Mouse (Mus musculus): ENCODE measurements at regions not wholly inside any gene's neighbourhood (a gene's known extent, or its start where the extent isn't known, plus 50 kb on each side); places are given as distances from the start of the nearest gene placed in this dataset.
A peak's percentile ranks its signal among the peaks of the same experiment; 100 is the strongest.

GRCm38 (mm10) chr2:146631098-146631497 is 119.0 kb upstream of the Ralgapa2 start:
- Histone ChIP-seq H3K4me1 (replicated peaks; ENCODE audit: low read depth, low read length) (peaks cover 65% of the 10 kb centered on the region), H3K4me3 (replicated peaks; ENCODE audit: low read length) (peak overlapping the region; percentile 32; the same call in 1 of the 2 replicates), H3K9me3 (ENCODE audit: low read length) (peaks cover 23% of the 10 kb centered on the region), H3K27me3 (ENCODE audit: insufficient read depth, low read length) (no peaks in the 10 kb centered on the region), H3K36me3 (ENCODE audit: insufficient read depth, low read length) (0 out of 2 replicates have a peak, but pooled peaks cover 7% of the 10 kb centered on the region)
- TF ChIP-seq CTCF (conservative IDR thresholded peaks at IDR 0.05; ENCODE audit: low read length) (no peak), POU5F1 (IDR thresholded peaks at IDR 0.05; ENCODE audit: borderline replicate concordance, low read length) (peak; percentile 74; the same call in 1 of the 2 replicates), NANOG (IDR thresholded peaks at IDR 0.05; ENCODE audit: borderline replicate concordance, low read length) (peak; percentile 82; the same call in 1 of the 2 replicates)

DNA sequence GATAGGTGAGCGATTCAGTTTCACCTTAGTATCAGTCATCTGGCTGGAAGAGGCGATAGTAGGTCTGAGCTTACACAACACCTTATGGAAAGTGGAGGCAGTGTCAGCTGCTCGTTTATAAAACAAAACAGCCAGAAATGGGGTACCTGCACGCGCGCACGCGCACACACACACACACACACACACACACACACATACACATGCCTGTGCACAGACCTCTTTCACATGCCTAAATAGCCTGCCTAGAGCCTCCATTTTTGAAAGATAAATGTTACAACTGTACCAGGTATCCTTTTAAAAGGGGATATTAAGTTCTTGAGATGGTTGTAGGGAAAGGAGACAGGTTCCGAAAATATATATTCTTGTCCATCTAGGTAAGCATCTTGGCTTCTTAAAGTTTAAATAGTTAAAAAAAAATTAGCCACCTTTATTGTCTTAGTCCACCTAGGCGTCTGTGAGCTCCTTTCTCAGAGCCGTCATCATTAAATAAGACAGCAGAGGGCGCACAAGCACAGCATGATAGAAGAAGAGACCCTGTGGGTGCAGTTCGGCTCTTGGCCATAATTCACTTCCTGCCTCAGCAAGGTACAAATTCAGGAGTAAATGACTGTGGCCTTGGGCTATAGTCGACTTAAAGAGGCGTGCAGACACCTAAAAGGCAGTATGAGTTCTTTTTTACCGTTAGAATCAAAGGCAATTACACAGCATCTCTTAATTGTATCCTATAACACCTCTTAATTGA is 121.4 kb upstream of the Ralgapa2 start:
- H3K9me3 ChIP-seq (ENCODE audit: low read length): peaks cover 32% of the 10 kb centered on the region
- H3K27me3 ChIP-seq (ENCODE audit: insufficient read depth, low read length): no peaks in the 10 kb centered on the region
- 0 out of 2 replicates have a peak, but pooled peaks cover 7% of the 10 kb centered on the region for H3K36me3 ChIP-seq (ENCODE audit: insufficient read depth, low read length)
- H3K4me3 ChIP-seq (replicated peaks; ENCODE audit: low read length): no peak overlapping the region
- TF ChIP-seq POU5F1 (IDR thresholded peaks at IDR 0.05; ENCODE audit: borderline replicate concordance, low read length) (no peak), CTCF (conservative IDR thresholded peaks at IDR 0.05; ENCODE audit: low read length) (peak; percentile 44), NANOG (IDR thresholded peaks at IDR 0.05; ENCODE audit: borderline replicate concordance, low read length) (no peak)
- H3K4me1 ChIP-seq (replicated peaks; ENCODE audit: low read depth, low read length): peaks cover 41% of the 10 kb centered on the region

DNA sequence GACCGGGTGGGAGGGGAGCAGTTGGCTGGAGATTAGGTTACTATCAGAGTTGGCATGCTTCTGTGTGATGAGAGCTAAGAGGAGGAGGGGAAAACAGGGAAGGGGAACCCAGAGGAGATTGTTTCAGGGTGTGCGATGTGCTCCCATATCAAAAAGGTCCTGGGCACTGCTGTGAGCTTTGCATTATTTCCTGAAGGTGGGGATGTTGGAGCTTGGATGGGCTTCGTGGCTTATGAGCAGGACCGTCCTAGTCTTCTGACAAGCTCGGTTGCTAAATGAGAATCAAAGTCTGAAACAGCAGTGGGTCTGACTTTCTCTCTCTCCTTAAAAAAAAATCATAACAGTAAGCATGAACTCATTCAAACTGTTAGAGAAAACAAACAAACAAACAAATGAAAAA is 125.4 kb upstream of the Ralgapa2 start:
- Histone ChIP-seq H3K9me3 (ENCODE audit: low read length) (peaks cover 26% of the 10 kb centered on the region), H3K4me1 (replicated peaks; ENCODE audit: low read depth, low read length) (peaks cover 7% of the 10 kb centered on the region; the same call in 1 of the 2 replicates), H3K27me3 (ENCODE audit: insufficient read depth, low read length) (no peaks in the 10 kb centered on the region), H3K36me3 (ENCODE audit: insufficient read depth, low read length) (no peaks in the 10 kb centered on the region), H3K4me3 (replicated peaks; ENCODE audit: low read length) (no peak overlapping the region)
- TF ChIP-seq NANOG (IDR thresholded peaks at IDR 0.05; ENCODE audit: borderline replicate concordance, low read length): no peak
- TF ChIP-seq CTCF (conservative IDR thresholded peaks at IDR 0.05; ENCODE audit: low read length): no peak
- no peak for TF ChIP-seq POU5F1 (IDR thresholded peaks at IDR 0.05; ENCODE audit: borderline replicate concordance, low read length)

DNA sequence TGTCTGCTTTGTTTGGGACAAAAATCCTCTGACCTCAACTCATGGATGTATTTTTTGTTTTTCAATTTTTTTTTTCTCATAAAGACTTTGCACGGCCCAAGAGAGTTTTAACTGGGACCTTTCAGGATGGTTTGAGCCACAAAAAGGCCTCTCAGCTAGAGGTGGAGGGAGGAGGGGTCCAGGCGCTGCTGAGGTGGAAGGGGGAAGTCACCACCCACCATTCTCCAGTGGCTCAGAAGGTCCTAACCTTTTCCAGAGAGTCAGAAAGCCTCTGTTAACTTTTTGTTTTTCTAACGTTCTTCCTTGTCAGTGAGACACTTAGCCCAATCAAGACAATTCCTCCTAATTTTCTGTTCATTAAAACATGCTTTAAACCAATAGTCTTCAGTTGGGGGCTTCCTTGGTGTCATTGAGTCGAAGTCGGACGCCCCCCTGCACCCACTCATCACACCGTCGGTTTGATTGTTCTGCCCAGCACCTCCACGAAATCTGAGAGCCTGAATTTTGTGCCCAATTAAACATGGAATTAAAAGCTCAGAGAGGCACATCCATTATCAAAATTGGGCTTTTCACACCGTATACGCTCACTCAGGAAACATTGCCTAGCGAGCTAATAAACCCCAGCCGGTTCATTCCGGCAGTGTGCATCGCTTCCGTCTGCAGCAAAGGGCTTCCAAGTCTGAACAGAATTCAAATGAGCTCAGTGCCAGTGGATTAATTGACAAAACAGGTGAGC is 134.3 kb upstream of the Ralgapa2 start:
- Histone ChIP-seq H3K4me1 (replicated peaks; ENCODE audit: low read depth, low read length) (peaks cover 9% of the 10 kb centered on the region; the same call in 1 of the 2 replicates), H3K9me3 (ENCODE audit: low read length) (no peaks in the 10 kb centered on the region; the same call in 1 of the 2 replicates), H3K27me3 (ENCODE audit: insufficient read depth, low read length) (no peaks in the 10 kb centered on the region), H3K4me3 (replicated peaks; ENCODE audit: low read length) (no peak overlapping the region), H3K36me3 (ENCODE audit: insufficient read depth, low read length) (no peaks in the 10 kb centered on the region)
- TF ChIP-seq CTCF (conservative IDR thresholded peaks at IDR 0.05; ENCODE audit: low read length): no peak
- no peak for TF ChIP-seq NANOG (IDR thresholded peaks at IDR 0.05; ENCODE audit: borderline replicate concordance, low read length)
- no peak for TF ChIP-seq POU5F1 (IDR thresholded peaks at IDR 0.05; ENCODE audit: borderline replicate concordance, low read length)

- Histone ChIP-seq H3K27me3 (ENCODE audit: insufficient read depth, low read length) (no peaks in the 10 kb centered on the region), H3K36me3 (ENCODE audit: insufficient read depth, low read length) (no peaks in the 10 kb centered on the region), H3K4me3 (replicated peaks; ENCODE audit: low read length) (no peak overlapping the region), H3K4me1 (replicated peaks; ENCODE audit: low read depth, low read length) (peaks cover 9% of the 10 kb centered on the region; the same call in 1 of the 2 replicates), H3K9me3 (ENCODE audit: low read length) (no peaks in the 10 kb centered on the region; the same call in 1 of the 2 replicates)
- TF ChIP-seq NANOG (IDR thresholded peaks at IDR 0.05; ENCODE audit: borderline replicate concordance, low read length) (no peak), CTCF (conservative IDR thresholded peaks at IDR 0.05; ENCODE audit: low read length) (no peak), POU5F1 (IDR thresholded peaks at IDR 0.05; ENCODE audit: borderline replicate concordance, low read length) (no peak)
These were observed 134.8 kb upstream of the Ralgapa2 start for GRCm38 (mm10) chr2:146646973-146647282.

GRCm38 (mm10) chr2:146661346-146661745 is 149.2 kb upstream of the Ralgapa2 start:
- Histone ChIP-seq H3K4me1 (replicated peaks; ENCODE audit: low read depth, low read length) (peaks cover 11% of the 10 kb centered on the region), H3K36me3 (ENCODE audit: insufficient read depth, low read length) (no peaks in the 10 kb centered on the region), H3K27me3 (ENCODE audit: insufficient read depth, low read length) (no peaks in the 10 kb centered on the region), H3K4me3 (replicated peaks; ENCODE audit: low read length) (no peak overlapping the region), H3K9me3 (ENCODE audit: low read length) (no peaks in the 10 kb centered on the region)
- no peak for TF ChIP-seq CTCF (conservative IDR thresholded peaks at IDR 0.05; ENCODE audit: low read length)
- TF ChIP-seq NANOG (IDR thresholded peaks at IDR 0.05; ENCODE audit: borderline replicate concordance, low read length): no peak
- TF ChIP-seq POU5F1 (IDR thresholded peaks at IDR 0.05; ENCODE audit: borderline replicate concordance, low read length): no peak

- Histone ChIP-seq H3K27me3 (ENCODE audit: insufficient read depth, low read length) (no peaks in the 10 kb centered on the region), H3K36me3 (ENCODE audit: insufficient read depth, low read length) (no peaks in the 10 kb centered on the region), H3K4me1 (replicated peaks; ENCODE audit: low read depth, low read length) (peaks cover 7% of the 10 kb centered on the region), H3K4me3 (replicated peaks; ENCODE audit: low read length) (no peak overlapping the region), H3K9me3 (ENCODE audit: low read length) (no peaks in the 10 kb centered on the region)
- TF ChIP-seq CTCF (conservative IDR thresholded peaks at IDR 0.05; ENCODE audit: low read length) (no peak), NANOG (IDR thresholded peaks at IDR 0.05; ENCODE audit: borderline replicate concordance, low read length) (peak; percentile 97)
These were observed 160.6 kb upstream of the Ralgapa2 start for GRCm38 (mm10) chr2:146672761-146673160.

GRCm38 (mm10) chr2:146681979-146682378 is 169.8 kb upstream of the Ralgapa2 start:
- no peaks in the 10 kb centered on the region for H3K4me1 ChIP-seq (replicated peaks; ENCODE audit: low read depth, low read length)
- H3K4me3 ChIP-seq (replicated peaks; ENCODE audit: low read length): no peak overlapping the region
- TF ChIP-seq NANOG (IDR thresholded peaks at IDR 0.05; ENCODE audit: borderline replicate concordance, low read length): no peak
- no peak for TF ChIP-seq POU5F1 (IDR thresholded peaks at IDR 0.05; ENCODE audit: borderline replicate concordance, low read length)
- TF ChIP-seq CTCF (conservative IDR thresholded peaks at IDR 0.05; ENCODE audit: low read length): no peak

More at GRCm38 (mm10) chr2:146681979-146682378, 169.8 kb upstream of the Ralgapa2 start:
- Histone ChIP-seq H3K9me3 (ENCODE audit: low read length) (no peaks in the 10 kb centered on the region), H3K27me3 (ENCODE audit: insufficient read depth, low read length) (no peaks in the 10 kb centered on the region), H3K36me3 (ENCODE audit: insufficient read depth, low read length) (no peaks in the 10 kb centered on the region)

Data from E14TG2a.4 (cell line).